Mouse (Mus musculus): ENCODE measurements at regions not wholly inside any gene's neighbourhood (a gene's known extent, or its start where the extent isn't known, plus 50 kb on each side); places are given as distances from the start of the nearest gene placed in this dataset.

DNA sequence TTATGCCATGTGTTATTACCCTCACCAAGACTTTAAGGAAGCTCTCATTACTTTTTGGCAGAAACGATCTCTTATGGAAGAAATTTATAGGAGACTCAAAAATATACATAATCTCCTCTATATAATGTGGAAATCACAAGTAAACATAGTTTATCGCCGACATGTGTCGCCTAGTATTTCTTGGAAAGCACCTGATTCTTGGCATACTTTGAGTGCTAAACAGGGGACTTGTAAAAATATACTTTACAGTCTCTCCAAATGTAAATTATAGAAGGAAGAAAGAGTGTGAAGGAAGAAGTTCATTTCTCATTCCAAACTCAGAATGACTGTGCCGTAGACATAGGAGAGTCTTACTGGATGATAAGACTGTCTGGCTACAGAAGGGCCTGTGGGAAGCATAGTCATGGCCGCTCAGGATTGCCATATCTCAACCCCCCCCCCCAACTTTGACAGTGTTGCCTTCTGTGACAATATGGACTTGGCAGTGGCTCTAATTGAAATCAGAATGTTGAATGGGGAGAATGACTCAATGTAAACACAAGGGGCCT is 102.3 kb downstream of the Gm815 start:
- H3K4me1 ChIP-seq (ENCODE audit: control insufficient read depth, insufficient read depth, low read length), result no peaks in the 10 kb centered on the region
- H3K9ac ChIP-seq (replicated peaks; ENCODE audit: low read length), result no peak overlapping the region
- no peak overlapping the region for H3K27ac ChIP-seq (replicated peaks; ENCODE audit: low read depth, low read length)
- ATAC-seq (ENCODE audit: low FRiP score, low TSS enrichment) (no peak), DNase-seq (no peak)
- 90% methylated on average over 6 of the region's 6 CpGs for WGBS
- H3K27me3 ChIP-seq (ENCODE audit: control insufficient read depth, insufficient read depth, low read length), result no peaks in the 10 kb centered on the region
- no peak overlapping the region for H3K4me3 ChIP-seq (replicated peaks; ENCODE audit: low read depth, low read length)
- H3K36me3 ChIP-seq (ENCODE audit: control insufficient read depth, insufficient read depth, low read length), result no peaks in the 10 kb centered on the region
- H3K4me2 ChIP-seq (ENCODE audit: low read length), result no peak overlapping the region
- no peaks in the 10 kb centered on the region for H3K9me3 ChIP-seq (ENCODE audit: control insufficient read depth, low read length)

DNA sequence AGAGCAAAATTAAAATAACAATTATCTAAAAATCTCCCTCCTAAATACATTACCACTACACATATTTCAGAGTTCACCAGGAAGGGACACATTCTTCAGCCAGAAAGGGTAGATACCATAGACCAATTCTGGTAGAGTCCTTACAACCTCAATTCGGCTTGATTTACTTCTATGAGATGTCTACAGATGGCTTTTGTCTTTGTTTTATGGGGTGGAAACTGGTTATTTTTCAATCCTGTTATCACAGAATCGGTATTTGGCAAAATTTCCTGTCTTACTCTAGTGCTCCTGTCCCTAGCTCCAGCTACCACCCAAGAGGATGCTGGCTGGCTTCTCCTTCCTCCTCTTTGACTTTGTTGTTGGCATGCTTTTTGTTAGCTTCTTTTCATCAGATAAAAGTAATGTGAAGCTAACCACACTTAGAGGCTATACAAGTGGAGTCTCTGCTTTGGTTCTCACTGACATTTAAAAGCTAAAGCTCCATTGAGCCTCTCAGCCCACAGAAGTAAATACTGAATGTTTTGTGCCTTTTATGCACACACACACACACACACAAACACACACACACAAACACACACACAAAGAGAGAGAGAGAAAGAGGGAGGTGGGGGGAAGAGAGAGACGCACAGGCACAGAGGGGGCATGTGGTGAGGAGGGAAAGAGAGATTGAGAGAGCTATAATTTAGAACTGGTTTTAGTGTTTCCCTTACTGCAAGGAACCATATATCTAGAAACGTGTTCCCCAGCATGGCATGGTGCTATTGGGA is 109.1 kb downstream of the Gm815 start:
- 72% methylated on average over 4 of the region's 4 CpGs for WGBS
- Histone ChIP-seq H3K4me3 (replicated peaks; ENCODE audit: low read depth, low read length) (no peak overlapping the region), H3K4me1 (ENCODE audit: control insufficient read depth, insufficient read depth, low read length) (no peaks in the 10 kb centered on the region), H3K36me3 (ENCODE audit: control insufficient read depth, insufficient read depth, low read length) (no peaks in the 10 kb centered on the region), H3K4me2 (ENCODE audit: low read length) (no peak overlapping the region), H3K27ac (replicated peaks; ENCODE audit: low read depth, low read length) (no peak overlapping the region), H3K9me3 (ENCODE audit: control insufficient read depth, low read length) (no peaks in the 10 kb centered on the region), H3K27me3 (ENCODE audit: control insufficient read depth, insufficient read depth, low read length) (no peaks in the 10 kb centered on the region), H3K9ac (replicated peaks; ENCODE audit: low read length) (no peak overlapping the region)
- DNase-seq (no peak), ATAC-seq (ENCODE audit: low FRiP score, low TSS enrichment) (no peak)

DNA sequence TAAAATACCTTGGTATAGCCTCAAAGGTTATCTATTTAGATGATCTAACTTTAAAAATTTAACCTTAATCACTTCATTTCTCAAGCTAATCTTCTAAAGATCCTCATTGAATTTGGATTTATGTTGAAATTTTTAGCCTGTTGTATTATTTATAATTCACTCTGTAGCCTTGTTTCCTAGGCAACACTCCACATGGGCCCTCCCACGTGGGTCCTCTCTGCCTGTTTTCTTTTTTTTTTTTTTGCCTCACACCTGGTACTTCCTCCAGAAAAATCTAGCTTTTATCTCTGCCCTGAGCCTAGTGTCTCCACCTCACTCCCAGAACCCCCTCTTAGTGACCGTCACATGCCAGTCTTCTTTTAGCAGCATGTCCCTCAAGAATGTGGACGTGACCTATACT is 113.9 kb downstream of the Gm815 start:
- Histone ChIP-seq H3K4me3 (replicated peaks; ENCODE audit: low read depth, low read length) (no peak overlapping the region), H3K36me3 (ENCODE audit: control insufficient read depth, insufficient read depth, low read length) (no peaks in the 10 kb centered on the region), H3K9ac (replicated peaks; ENCODE audit: low read length) (no peak overlapping the region), H3K4me2 (ENCODE audit: low read length) (no peak overlapping the region), H3K27ac (replicated peaks; ENCODE audit: low read depth, low read length) (no peak overlapping the region), H3K4me1 (ENCODE audit: control insufficient read depth, insufficient read depth, low read length) (no peaks in the 10 kb centered on the region), H3K27me3 (ENCODE audit: control insufficient read depth, insufficient read depth, low read length) (no peaks in the 10 kb centered on the region), H3K9me3 (ENCODE audit: control insufficient read depth, low read length) (no peaks in the 10 kb centered on the region)
- 47% methylated on average over 3 of the region's 3 CpGs for WGBS
- DNase-seq (peak; percentile 70), ATAC-seq (ENCODE audit: low FRiP score, low TSS enrichment) (no peak)

DNA sequence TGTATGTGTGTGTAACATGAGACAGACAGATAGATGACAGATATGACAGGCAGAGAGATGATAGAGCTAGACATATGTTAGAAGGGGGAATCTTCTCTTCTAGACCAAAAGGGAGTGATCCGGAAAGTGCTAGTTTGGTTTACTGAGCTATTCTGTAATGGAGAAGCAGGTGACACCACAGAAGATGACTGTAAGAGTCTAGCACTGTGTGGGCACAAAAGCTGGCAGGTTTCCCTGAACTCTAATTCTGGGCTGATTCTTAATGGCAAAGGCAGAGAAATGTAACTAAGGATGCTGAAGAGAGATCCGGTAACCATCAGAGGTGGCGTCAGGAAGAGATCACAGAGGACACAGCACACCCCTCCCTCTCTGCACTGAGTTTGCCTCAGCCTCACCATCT is 136.2 kb downstream of the Gm815 start:
- no peak overlapping the region for H3K9ac ChIP-seq (replicated peaks; ENCODE audit: low read length)
- H3K36me3 ChIP-seq (ENCODE audit: control insufficient read depth, insufficient read depth, low read length), result no peaks in the 10 kb centered on the region
- 87% methylated on average over 3 of the region's 3 CpGs for WGBS
- no peaks in the 10 kb centered on the region for H3K9me3 ChIP-seq (ENCODE audit: control insufficient read depth, low read length)
- H3K4me1 ChIP-seq (ENCODE audit: control insufficient read depth, insufficient read depth, low read length), result 0 out of 2 replicates have a peak, but pooled peaks cover 7% of the 10 kb centered on the region
- H3K4me2 ChIP-seq (ENCODE audit: low read length), result no peak overlapping the region
- no peaks in the 10 kb centered on the region for H3K27me3 ChIP-seq (ENCODE audit: control insufficient read depth, insufficient read depth, low read length)
- DNase-seq (no peak), ATAC-seq (ENCODE audit: low FRiP score, low TSS enrichment) (no peak)
- no peak overlapping the region for H3K4me3 ChIP-seq (replicated peaks; ENCODE audit: low read depth, low read length)
- H3K27ac ChIP-seq (replicated peaks; ENCODE audit: low read depth, low read length), result no peak overlapping the region

DNA sequence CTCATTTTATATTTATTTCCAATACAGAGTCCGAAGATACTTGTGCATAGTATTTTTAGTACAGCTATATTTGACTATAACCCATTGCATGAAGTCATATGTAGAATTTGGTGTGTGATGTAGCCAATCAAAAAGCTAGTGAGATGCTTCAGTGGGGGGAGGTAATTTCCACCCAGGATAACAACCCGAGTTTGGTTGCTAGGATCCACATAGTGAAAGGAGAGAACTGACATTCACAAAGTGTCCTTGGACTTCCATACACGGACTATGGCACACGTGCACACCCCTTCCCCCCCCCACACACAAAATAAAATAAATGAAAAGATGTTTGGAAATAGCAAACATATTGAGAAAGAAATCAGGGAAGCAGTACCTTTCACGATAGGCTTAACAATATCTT is 137.2 kb downstream of the Gm815 start:
- Histone ChIP-seq H3K27me3 (ENCODE audit: control insufficient read depth, insufficient read depth, low read length) (no peaks in the 10 kb centered on the region), H3K9ac (replicated peaks; ENCODE audit: low read length) (no peak overlapping the region), H3K9me3 (ENCODE audit: control insufficient read depth, low read length) (no peaks in the 10 kb centered on the region), H3K36me3 (ENCODE audit: control insufficient read depth, insufficient read depth, low read length) (no peaks in the 10 kb centered on the region), H3K4me2 (ENCODE audit: low read length) (no peak overlapping the region), H3K4me3 (replicated peaks; ENCODE audit: low read depth, low read length) (no peak overlapping the region), H3K4me1 (ENCODE audit: control insufficient read depth, insufficient read depth, low read length) (0 out of 2 replicates have a peak, but pooled peaks cover 7% of the 10 kb centered on the region), H3K27ac (replicated peaks; ENCODE audit: low read depth, low read length) (no peak overlapping the region)
- DNase-seq (no peak), ATAC-seq (ENCODE audit: low FRiP score, low TSS enrichment) (no peak)
- WGBS, result 79% methylated on average over 5 of the region's 5 CpGs

DNA sequence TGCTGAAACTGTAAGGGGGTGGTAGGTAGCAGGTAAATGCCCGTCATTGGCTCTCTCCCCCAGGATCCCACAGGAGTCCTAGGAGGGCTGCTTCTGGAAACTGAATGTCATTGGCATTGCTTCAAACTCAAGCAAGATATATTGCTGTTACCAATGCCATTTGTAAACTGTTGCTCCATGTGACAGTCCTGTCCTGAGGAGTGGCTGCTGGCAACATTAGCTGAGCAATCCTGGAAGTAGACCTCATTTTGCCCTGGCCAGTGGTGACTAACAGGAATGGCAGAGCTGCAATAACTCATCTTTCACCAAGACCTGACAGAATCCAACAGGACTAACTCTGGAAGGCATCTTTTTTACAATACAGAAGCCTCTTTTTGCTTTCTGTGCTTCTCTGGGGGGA is 143.2 kb downstream of the Gm815 start:
- Histone ChIP-seq H3K4me1 (ENCODE audit: control insufficient read depth, insufficient read depth, low read length) (0 out of 2 replicates have a peak, but pooled peaks cover 5% of the 10 kb centered on the region), H3K4me2 (ENCODE audit: low read length) (no peak overlapping the region), H3K36me3 (ENCODE audit: control insufficient read depth, insufficient read depth, low read length) (no peaks in the 10 kb centered on the region), H3K27ac (replicated peaks; ENCODE audit: low read depth, low read length) (no peak overlapping the region), H3K27me3 (ENCODE audit: control insufficient read depth, insufficient read depth, low read length) (no peaks in the 10 kb centered on the region), H3K9me3 (ENCODE audit: control insufficient read depth, low read length) (no peaks in the 10 kb centered on the region), H3K4me3 (replicated peaks; ENCODE audit: low read depth, low read length) (no peak overlapping the region), H3K9ac (replicated peaks; ENCODE audit: low read length) (no peak overlapping the region)
- ATAC-seq (ENCODE audit: low FRiP score, low TSS enrichment), result no peak
- WGBS, result 92% methylated on average over 1 of the region's 1 CpGs
- DNase-seq, result no peak

DNA sequence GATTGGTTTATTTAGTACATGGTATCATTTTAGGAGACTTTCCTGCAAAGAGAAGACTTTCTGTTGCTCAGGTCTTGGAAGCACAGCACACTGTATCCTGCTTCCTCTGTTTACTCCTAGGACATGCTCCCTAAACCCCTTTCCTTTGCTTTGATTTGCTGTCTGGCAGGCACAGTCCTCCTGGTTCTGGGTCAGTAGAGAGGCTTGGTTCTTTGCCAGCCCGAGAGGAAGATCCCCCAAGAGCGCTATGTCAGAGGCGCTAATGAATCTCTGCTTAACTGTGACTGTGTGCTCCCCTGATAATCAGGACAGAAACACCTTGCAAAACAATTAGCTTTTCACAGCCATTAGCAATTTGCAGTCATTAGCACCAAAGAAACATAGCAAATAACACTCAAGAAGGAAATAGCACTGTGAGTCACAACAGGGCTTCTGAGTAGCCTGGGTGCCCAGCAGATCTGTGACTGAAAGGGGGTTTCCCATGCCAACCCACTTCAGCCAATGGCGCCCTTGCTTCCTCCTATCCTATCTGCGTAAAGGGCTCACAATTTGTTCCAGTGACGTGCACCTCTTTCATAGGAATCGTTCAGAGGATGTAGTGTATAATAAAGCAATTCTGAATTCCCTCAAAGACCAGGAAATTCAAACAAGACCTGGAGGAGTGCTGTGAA is 145.5 kb downstream of the Gm815 start:
- peak; percentile 54 for DNase-seq

DNA sequence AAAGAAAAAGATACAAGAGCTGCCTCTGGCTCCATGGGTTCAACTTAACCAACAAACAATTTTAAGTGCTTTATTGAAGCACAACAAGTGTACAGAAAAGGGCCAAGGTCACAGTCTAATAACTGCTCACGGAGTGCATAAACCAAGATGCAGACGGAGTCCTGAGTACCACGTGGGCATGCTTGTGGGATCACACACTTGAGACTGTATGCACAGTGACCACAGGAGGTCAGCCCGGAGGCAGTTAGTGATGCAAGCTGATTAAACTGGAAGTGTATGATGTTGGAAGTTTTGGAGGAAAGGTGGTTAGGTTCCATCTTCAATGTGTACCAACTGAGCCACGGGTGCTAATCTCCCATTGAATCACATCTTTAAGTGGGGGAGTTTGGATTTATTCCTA is 146.9 kb downstream of the Gm815 start:
- H3K4me1 ChIP-seq (ENCODE audit: control insufficient read depth, insufficient read depth, low read length), result 0 out of 2 replicates have a peak, but pooled peaks cover 5% of the 10 kb centered on the region
- no peak overlapping the region for H3K9ac ChIP-seq (replicated peaks; ENCODE audit: low read length)
- no peaks in the 10 kb centered on the region for H3K9me3 ChIP-seq (ENCODE audit: control insufficient read depth, low read length)
- no peak overlapping the region for H3K27ac ChIP-seq (replicated peaks; ENCODE audit: low read depth, low read length)
- ATAC-seq (ENCODE audit: low FRiP score, low TSS enrichment) (no peak), DNase-seq (peak; percentile 34)
- WGBS, result 78% methylated on average over 5 of the region's 5 CpGs
- H3K4me2 ChIP-seq (ENCODE audit: low read length), result no peak overlapping the region
- H3K4me3 ChIP-seq (replicated peaks; ENCODE audit: low read depth, low read length), result no peak overlapping the region
- no peaks in the 10 kb centered on the region for H3K27me3 ChIP-seq (ENCODE audit: control insufficient read depth, insufficient read depth, low read length)
- no peaks in the 10 kb centered on the region for H3K36me3 ChIP-seq (ENCODE audit: control insufficient read depth, insufficient read depth, low read length)

More for the DNA sequence above, 145.5 kb downstream of the Gm815 start:
- Histone ChIP-seq H3K4me3 (replicated peaks; ENCODE audit: low read depth, low read length) (no peak overlapping the region), H3K4me2 (ENCODE audit: low read length) (no peak overlapping the region), H3K9me3 (ENCODE audit: control insufficient read depth, low read length) (no peaks in the 10 kb centered on the region), H3K4me1 (ENCODE audit: control insufficient read depth, insufficient read depth, low read length) (0 out of 2 replicates have a peak, but pooled peaks cover 5% of the 10 kb centered on the region), H3K9ac (replicated peaks; ENCODE audit: low read length) (no peak overlapping the region), H3K36me3 (ENCODE audit: control insufficient read depth, insufficient read depth, low read length) (no peaks in the 10 kb centered on the region), H3K27me3 (ENCODE audit: control insufficient read depth, insufficient read depth, low read length) (no peaks in the 10 kb centered on the region), H3K27ac (replicated peaks; ENCODE audit: low read depth, low read length) (peak overlapping the region; percentile 46; the same call in 1 of the 2 replicates)
- WGBS, result 54% methylated on average over 7 of the region's 7 CpGs
- ATAC-seq (ENCODE audit: low FRiP score, low TSS enrichment), result 0 out of 2 replicates have a peak, but pooled peaks have one; percentile 40

Measured in midbrain, embryonic 14.5 days (tissue).